Mouse (Mus musculus) heart, embryonic 15.5 days (tissue): Measurements from ENCODE around the gene Bicd2. TPM values are rescaled to one million over a fixed set of nuclear protein-coding genes. Genes with fewer than 3 reads are reported as not detected.
A peak's percentile ranks its signal among the peaks of the same experiment; 100 is the strongest.

Source experiments
- ATAC-seq: fragments of 200-750 bp; cut with Nextera tagmentation; replicated peaks from 2 replicates; pipeline ENCODE4 v1.8.0; 2017; ENCODE audit warnings: low read depth, moderate TSS enrichment; ENCODE audit not compliant: insufficient number of reproducible peaks, insufficient read depth, low FRiP score
- H3K27ac ChIP-seq: fragments of 300-500 bp; sonication (generic); 2 replicates; pipeline ENCODE4 v1.5.1; 2015; ENCODE audit warnings: mild to moderate bottlenecking, inconsistent platforms
- H3K27me3 ChIP-seq: fragments of 300-500 bp; sonication (generic); 2 replicates; pipeline ENCODE4 v1.6.1; 2015; ENCODE audit warnings: inconsistent platforms
- H3K36me3 ChIP-seq: fragments of 300-500 bp; sonication (generic); 2 replicates; pipeline ENCODE4 v1.6.1; 2015; ENCODE audit warnings: mild to moderate bottlenecking, inconsistent platforms
- H3K4me1 ChIP-seq: fragments of 300-500 bp; sonication (generic); replicated peaks from 2 replicates; pipeline ENCODE4 v1.6.1; 2015; ENCODE audit warnings: inconsistent platforms
- H3K4me2 ChIP-seq: fragments of 300-500 bp; sonication (generic); 2 replicates; pipeline ENCODE4 v1.6.1; 2015; ENCODE audit warnings: inconsistent platforms, mild to moderate bottlenecking, moderate library complexity
- H3K4me3 ChIP-seq: fragments of 300-500 bp; sonication (generic); 2 replicates; pipeline ENCODE4 v1.5.1; 2015; ENCODE audit warnings: mild to moderate bottlenecking, inconsistent platforms
- H3K9ac ChIP-seq: fragments of 300-500 bp; sonication (generic); 2 replicates; pipeline ENCODE4 v1.6.1; 2015; ENCODE audit warnings: mild to moderate bottlenecking, inconsistent platforms
- H3K9me3 ChIP-seq: fragments of 300-500 bp; sonication (generic); replicated peaks from 2 replicates; pipeline ENCODE4 v1.6.1; 2016; ENCODE audit warnings: inconsistent platforms
- WGBS: fragments of 180-500 bp; shearing (Covaris S2); methylation state at CpG from one replicate; pipeline ENCODE4 v1.1.7; 2015; ENCODE audit warnings: mixed read lengths; 5-methylcytosine and 5-hydroxymethylcytosine counted together
- polyA plus RNA-seq: library from polyadenylated mRNA; unstranded; fragments of >200 nt; fragmentation: Nextera tagmentation; extraction: Ambion mirVana; gene quantifications from 2 replicates; pipeline ENCODE4 v1.2.1, GENCODE M21; 2015

Gene Bicd2
- polyA plus RNA-seq, 1 experiment from 2014 or later, result 47.4 TPM

- Histone ChIP-seq H3K27ac (no peak overlapping the region), H3K4me2 (no peak overlapping the region), H3K36me3 (peaks cover 85% of the 10 kb centered on the region), H3K9ac (no peak overlapping the region), H3K4me3 (no peak overlapping the region), H3K27me3 (no peaks in the 10 kb centered on the region), H3K4me1 (peaks cover 15% of the 10 kb centered on the region), H3K9me3 (no peaks in the 10 kb centered on the region)
- 93% methylated on average over 20 of the region's 20 CpGs for WGBS
- no peak for ATAC-seq
These were observed 37.9 kb downstream of the Bicd2 start for GRCm38 (mm10) chr13:49379301-49379700.

DNA sequence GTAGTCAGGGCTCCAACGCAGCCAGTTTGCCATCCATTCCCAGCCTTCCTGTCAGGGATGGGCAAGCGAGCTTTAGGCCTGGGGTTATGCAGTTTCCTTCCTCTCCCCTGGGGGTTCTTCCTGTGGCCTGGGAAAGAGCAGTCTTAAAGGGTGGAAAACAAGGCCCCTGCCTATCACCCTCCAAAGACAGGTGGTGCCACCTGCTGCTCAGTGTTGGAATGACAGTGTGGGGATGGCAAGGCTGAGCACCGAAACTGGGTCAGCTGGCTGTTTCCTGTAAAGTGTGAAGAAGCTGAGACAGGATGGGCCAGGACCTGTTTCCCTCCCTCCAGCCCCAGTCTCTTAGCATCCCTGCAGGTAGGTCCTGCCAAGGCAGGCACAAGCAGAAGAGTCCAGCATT is 39.8 kb downstream of the Bicd2 start:
- Histone ChIP-seq H3K4me3 (no peak overlapping the region), H3K9me3 (no peaks in the 10 kb centered on the region), H3K27ac (peak overlapping the region; percentile 33), H3K27me3 (no peaks in the 10 kb centered on the region), H3K4me2 (no peak overlapping the region), H3K4me1 (peaks cover 12% of the 10 kb centered on the region), H3K9ac (no peak overlapping the region), H3K36me3 (peaks cover 93% of the 10 kb centered on the region)
- peak; percentile 40 for ATAC-seq
- 22% methylated on average over 3 of the region's 3 CpGs for WGBS

DNA sequence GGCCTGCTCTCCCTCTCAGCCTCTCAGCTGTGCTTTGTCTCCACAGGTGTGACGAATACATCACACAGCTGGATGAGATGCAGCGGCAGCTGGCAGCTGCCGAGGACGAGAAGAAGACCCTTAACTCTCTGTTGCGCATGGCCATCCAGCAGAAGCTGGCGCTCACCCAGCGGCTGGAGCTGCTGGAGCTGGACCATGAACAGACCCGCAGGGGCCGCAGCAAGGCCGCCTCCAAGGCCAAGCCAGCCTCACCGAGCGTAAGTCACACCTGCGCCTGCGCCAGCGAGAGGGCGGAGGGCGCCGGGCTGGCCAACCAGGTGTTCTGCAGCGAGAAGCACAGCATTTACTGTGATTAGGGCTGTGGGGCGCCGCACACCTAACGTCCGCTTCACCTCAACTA is 41.6 kb downstream of the Bicd2 start:
- H3K36me3 ChIP-seq, result peaks cover 84% of the 10 kb centered on the region
- H3K27me3 ChIP-seq, result no peaks in the 10 kb centered on the region
- H3K4me2 ChIP-seq, result no peak overlapping the region
- no peak overlapping the region for H3K9ac ChIP-seq
- H3K9me3 ChIP-seq, result no peaks in the 10 kb centered on the region
- 88% methylated on average over 23 of the region's 23 CpGs for WGBS
- no peak for ATAC-seq
- no peak overlapping the region for H3K4me3 ChIP-seq
- H3K4me1 ChIP-seq, result peaks cover 12% of the 10 kb centered on the region
- H3K27ac ChIP-seq, result no peak overlapping the region

DNA sequence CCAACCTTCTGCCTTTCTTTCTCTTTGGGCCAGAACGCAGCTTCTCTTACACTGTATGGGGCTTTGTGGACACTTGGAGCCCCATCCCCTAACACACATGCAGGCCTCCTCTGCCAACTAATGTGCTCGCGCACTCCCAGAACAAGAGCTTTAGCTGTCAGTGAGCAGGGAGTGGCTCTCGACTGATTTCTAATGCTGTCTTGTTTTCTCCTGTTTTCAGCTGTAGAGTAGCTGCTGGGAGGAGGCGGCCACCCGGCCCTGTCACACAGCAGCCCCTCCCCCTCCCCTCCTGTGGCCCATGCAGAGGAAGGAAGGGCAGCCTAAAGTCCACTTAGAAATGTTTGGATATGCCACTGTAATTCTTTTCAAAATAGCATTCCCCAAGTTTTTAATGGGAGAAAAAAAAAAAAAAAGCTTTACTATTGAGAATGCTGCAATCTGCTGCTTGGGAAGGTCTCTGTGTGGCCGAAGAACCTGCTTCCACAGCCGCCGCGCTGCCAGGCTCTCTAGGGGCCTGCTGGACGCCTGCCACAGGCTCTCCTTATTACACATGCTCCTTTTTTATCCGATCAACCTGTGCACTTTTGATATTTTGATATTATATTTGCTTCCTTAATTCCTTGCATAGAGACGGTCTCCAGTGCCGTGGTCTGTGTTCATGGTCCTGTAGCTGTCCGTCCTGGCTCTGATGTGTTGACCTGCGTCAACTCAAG is 43.5 kb downstream of the Bicd2 start:
- H3K4me2 ChIP-seq, result no peak overlapping the region
- no peaks in the 10 kb centered on the region for H3K27me3 ChIP-seq
- H3K4me3 ChIP-seq, result no peak overlapping the region
- H3K36me3 ChIP-seq, result peaks cover 69% of the 10 kb centered on the region
- no peak for ATAC-seq
- H3K9me3 ChIP-seq, result no peaks in the 10 kb centered on the region
- H3K9ac ChIP-seq, result no peak overlapping the region
- H3K4me1 ChIP-seq, result peaks cover 12% of the 10 kb centered on the region
- WGBS, result 78% methylated on average over 16 of the region's 16 CpGs
- H3K27ac ChIP-seq, result peak overlapping the region; percentile 34; the same call in 1 of the 2 replicates

DNA sequence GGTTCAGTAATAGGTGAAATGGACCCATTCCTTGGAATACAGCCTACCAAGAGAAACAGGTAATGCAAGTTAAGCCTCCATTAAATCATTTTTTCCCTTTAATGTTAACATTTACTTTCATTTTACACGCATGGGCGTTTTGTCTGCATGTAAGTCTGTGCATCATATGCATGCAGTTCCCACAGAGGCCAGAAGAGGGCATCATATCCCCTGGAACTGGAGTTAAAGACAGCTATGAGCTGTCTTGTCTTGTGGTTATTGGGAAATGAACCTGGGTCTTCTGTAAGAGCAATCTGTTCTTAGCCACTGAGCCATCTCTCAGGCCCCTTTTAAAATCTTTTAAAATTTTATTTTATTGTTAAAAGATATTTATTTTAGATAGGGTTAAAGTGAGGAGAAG is 50.0 kb downstream of the Bicd2 start:
- Histone ChIP-seq H3K9ac (no peak overlapping the region), H3K4me1 (0 out of 2 replicates have a peak, but pooled peaks cover 2% of the 10 kb centered on the region), H3K36me3 (peaks cover 12% of the 10 kb centered on the region), H3K9me3 (no peaks in the 10 kb centered on the region), H3K4me2 (no peak overlapping the region), H3K4me3 (no peak overlapping the region), H3K27me3 (no peaks in the 10 kb centered on the region), H3K27ac (no peak overlapping the region)
- WGBS, result 97% methylated on average over 2 of the region's 2 CpGs
- ATAC-seq, result no peak

- no peak for ATAC-seq
- Histone ChIP-seq H3K36me3 (peaks cover 4% of the 10 kb centered on the region; the same call in 1 of the 2 replicates), H3K4me2 (no peak overlapping the region), H3K4me1 (0 out of 2 replicates have a peak, but pooled peaks cover 4% of the 10 kb centered on the region), H3K9ac (no peak overlapping the region), H3K27ac (no peak overlapping the region), H3K4me3 (no peak overlapping the region), H3K27me3 (no peaks in the 10 kb centered on the region), H3K9me3 (no peaks in the 10 kb centered on the region)
- 80% methylated on average over 1 of the region's 1 CpGs for WGBS
These were observed 52.2 kb downstream of the Bicd2 start for GRCm38 (mm10) chr13:49393579-49393978.

DNA sequence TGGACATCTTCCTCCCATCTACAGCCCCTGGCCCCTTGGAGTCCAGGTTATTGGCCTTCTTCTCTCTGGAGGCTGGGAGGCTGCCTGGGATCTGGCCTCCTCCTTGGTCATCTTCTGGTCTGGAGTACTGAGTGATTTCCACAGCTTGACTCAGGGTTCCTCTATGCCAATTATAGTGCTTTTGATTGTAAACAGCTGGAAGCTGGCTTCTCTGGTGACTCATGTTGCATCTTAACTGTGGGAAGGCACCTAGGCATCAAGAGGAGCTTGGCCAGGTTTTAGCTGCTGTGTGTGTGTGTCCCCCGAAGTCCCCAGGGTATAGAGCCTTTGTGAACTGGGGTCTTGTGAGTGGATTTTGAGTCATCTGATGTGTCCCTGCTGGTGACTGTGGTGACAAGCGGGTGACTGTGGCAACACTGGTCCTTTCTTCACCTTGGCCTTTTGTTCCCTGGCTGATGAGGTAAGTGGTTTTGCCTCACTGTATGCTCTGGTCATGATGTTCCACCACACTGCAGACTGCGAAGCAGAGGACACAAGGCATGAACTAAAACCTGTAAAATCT is 53.6 kb downstream of the Bicd2 start:
- no peak overlapping the region for H3K4me2 ChIP-seq
- H3K27me3 ChIP-seq, result no peaks in the 10 kb centered on the region
- 82% methylated on average over 3 of the region's 3 CpGs for WGBS
- no peak overlapping the region for H3K4me3 ChIP-seq
- no peak overlapping the region for H3K9ac ChIP-seq
- no peak overlapping the region for H3K27ac ChIP-seq
- ATAC-seq, result no peak
- H3K9me3 ChIP-seq, result no peaks in the 10 kb centered on the region
- H3K36me3 ChIP-seq, result no peaks in the 10 kb centered on the region
- H3K4me1 ChIP-seq, result 0 out of 2 replicates have a peak, but pooled peaks cover 4% of the 10 kb centered on the region

- H3K9ac ChIP-seq, result no peak overlapping the region
- no peak overlapping the region for H3K27ac ChIP-seq
- H3K36me3 ChIP-seq, result no peaks in the 10 kb centered on the region
- no peaks in the 10 kb centered on the region for H3K9me3 ChIP-seq
- H3K4me2 ChIP-seq, result no peak overlapping the region
- H3K4me1 ChIP-seq, result 0 out of 2 replicates have a peak, but pooled peaks cover 4% of the 10 kb centered on the region
- no peaks in the 10 kb centered on the region for H3K27me3 ChIP-seq
- no peak for ATAC-seq
- no peak overlapping the region for H3K4me3 ChIP-seq
- WGBS, result 40% methylated on average over 1 of the region's 1 CpGs
These were observed 55.4 kb downstream of the Bicd2 start for GRCm38 (mm10) chr13:49396798-49397197.

- Histone ChIP-seq H3K4me3 (no peak overlapping the region), H3K36me3 (no peaks in the 10 kb centered on the region), H3K4me2 (no peak overlapping the region), H3K27me3 (no peaks in the 10 kb centered on the region), H3K9ac (no peak overlapping the region), H3K9me3 (no peaks in the 10 kb centered on the region), H3K4me1 (0 out of 2 replicates have a peak, but pooled peaks cover 4% of the 10 kb centered on the region), H3K27ac (no peak overlapping the region)
- 66% methylated on average over 8 of the region's 8 CpGs for WGBS
- ATAC-seq, result no peak
These were observed 56.8 kb downstream of the Bicd2 start for GRCm38 (mm10) chr13:49398191-49398590.

DNA sequence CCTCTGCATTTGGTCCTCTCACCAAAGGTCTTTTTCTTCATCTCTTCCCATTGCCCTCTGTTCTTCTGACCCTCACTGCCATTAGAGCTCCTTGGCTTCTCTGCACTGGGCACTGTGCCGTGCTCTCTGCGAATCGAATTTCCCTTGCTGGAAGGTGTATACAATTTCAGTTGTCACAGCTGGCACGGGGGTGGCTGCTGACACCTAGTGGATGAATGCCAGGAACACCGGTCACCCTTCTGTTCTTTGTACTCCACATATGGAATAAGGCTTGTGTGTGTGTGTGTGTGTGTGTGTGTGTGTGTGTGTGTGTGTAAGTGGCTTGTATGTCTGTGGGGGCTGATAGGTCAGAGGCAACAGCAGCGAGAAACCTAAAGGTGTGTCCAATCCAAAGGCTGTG is 58.8 kb downstream of the Bicd2 start:
- ATAC-seq, result peak; percentile 62; the same call in 1 of the 2 replicates
- H3K9ac ChIP-seq, result no peak overlapping the region
- no peak overlapping the region for H3K27ac ChIP-seq
- H3K4me1 ChIP-seq, result 0 out of 2 replicates have a peak, but pooled peaks cover 4% of the 10 kb centered on the region
- H3K27me3 ChIP-seq, result no peaks in the 10 kb centered on the region
- WGBS, result 32% methylated on average over 6 of the region's 6 CpGs
- H3K36me3 ChIP-seq, result no peaks in the 10 kb centered on the region
- H3K4me2 ChIP-seq, result no peak overlapping the region
- no peaks in the 10 kb centered on the region for H3K9me3 ChIP-seq
- H3K4me3 ChIP-seq, result no peak overlapping the region

GRCm38 (mm10) chr13:49402628-49403027 is 61.2 kb downstream of the Bicd2 start:
- H3K9ac ChIP-seq, result no peak overlapping the region
- 71% methylated on average over 2 of the region's 2 CpGs for WGBS
- no peak for ATAC-seq
- H3K4me1 ChIP-seq, result no peaks in the 10 kb centered on the region
- H3K4me3 ChIP-seq, result no peak overlapping the region
- no peaks in the 10 kb centered on the region for H3K36me3 ChIP-seq
- no peak overlapping the region for H3K27ac ChIP-seq
- no peak overlapping the region for H3K4me2 ChIP-seq
- no peaks in the 10 kb centered on the region for H3K27me3 ChIP-seq
- H3K9me3 ChIP-seq, result no peaks in the 10 kb centered on the region

- Histone ChIP-seq H3K9ac (no peak overlapping the region), H3K36me3 (no peaks in the 10 kb centered on the region), H3K4me2 (no peak overlapping the region), H3K27ac (no peak overlapping the region), H3K27me3 (no peaks in the 10 kb centered on the region), H3K4me3 (no peak overlapping the region), H3K9me3 (no peaks in the 10 kb centered on the region), H3K4me1 (no peaks in the 10 kb centered on the region)
- ATAC-seq, result no peak
These were observed 66.4 kb downstream of the Bicd2 start for GRCm38 (mm10) chr13:49407795-49408194.
